Mouse (Mus musculus): ENCODE data around the gene Sec23b.
"Not testable (repeated sequence)": the region's sequence is repeated elsewhere in the genome, so short reads cannot be mapped to it uniquely, and the experiment has no call there.

Sec23b gene

GRCm38 (mm10) chr2:144555820-144556552, at the start of gene Sec23b:
Sec23b (plus strand) TSS chr2:144556229.
- DNase-seq (ENCODE audit: low read depth in 1 of 2, low spot score in 2 of 2): peak; percentile 86 to 93

- DNase-seq (ENCODE audit: low read depth in 1 of 2, low spot score in 2 of 2): no peak
These were observed 41.4 kb upstream of the Sec23b start for GRCm38 (mm10) chr2:144514619-144515018.

DNA sequence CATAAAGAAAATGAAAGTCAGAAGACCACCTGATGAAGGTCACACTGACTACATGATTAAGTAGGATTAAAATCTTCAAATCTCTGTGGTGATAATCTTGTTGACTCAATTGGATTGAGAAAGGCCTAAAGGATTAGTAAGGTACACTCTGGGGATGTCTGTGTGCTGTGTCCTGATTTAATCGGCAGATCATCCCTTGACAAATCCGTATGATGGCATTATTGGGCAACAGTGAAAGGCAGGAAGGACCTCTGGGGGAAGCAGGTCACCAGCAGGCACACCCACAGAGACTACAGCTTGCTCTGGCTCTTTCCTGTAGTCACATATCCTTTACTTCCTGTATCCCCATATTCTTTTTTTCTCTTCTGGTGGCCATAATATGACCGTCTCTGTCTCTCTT, 36.3 kb upstream of the Sec23b start:
- DNase-seq (ENCODE audit: low read depth in 1 of 2, low spot score in 2 of 2): no peak

DNA sequence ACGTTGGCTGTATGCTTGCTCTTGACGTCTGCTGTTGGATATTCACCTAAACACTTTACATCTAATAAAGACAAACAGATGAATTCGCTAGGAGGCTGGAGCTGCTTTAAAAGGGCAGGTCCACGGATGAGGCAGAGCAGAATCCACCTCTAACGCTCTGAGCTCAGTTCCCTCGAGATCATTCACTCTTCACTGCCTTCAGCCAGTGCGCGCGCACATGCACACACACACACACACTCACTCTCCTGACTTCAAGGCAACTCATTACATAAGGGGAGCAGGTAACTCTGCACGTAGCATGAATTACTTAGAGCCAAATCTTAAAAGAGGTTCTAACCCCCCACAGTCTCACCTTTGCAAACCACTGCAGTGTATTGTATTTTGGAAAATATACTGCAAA, 30.2 kb upstream of the Sec23b start:
- no peak for DNase-seq (ENCODE audit: low read depth in 1 of 2, low spot score in 2 of 2)

DNA sequence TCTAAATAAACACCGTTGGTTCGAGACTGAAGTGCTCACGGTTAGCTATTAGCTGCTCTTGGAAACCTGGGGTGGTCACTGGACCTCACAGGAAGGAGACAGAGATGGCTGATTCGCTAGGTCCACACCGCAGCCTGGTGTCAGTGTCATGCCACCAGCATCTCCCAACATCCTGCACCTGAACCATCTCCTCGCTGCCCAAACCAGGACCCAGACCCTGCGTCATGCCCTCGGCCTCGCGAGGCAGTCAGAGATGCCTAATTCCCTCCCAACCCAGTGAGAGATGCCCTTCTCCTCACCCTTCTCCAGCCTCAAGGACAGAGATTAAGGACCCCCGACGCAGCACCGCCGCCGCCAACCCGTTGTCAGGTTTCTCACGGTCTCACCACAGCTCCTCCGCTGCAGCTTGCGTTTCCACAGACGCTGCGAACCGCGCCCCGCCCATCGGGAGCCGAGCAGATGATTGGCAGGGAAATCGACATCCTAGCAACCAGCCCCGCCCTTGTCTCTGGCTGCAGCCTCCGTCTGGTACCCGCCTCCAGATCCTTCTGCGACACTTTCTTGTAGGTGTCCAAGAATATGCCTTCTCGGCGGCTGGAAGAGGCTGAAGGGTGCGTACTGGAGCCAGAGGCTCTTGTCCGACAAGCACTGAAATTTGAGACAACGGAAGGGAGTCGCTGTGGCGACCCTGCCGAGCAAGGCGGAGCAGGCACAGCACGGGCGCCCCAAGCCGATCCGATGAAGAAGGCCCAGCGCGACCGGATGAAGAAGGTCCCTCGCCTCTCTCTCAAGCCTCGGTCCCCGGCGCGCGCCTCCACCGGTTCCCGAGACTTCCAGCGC, 28.8 kb upstream of the Sec23b start, which contains the start of the genes Dzank1 and Polr3f:
Gene Dzank1 (minus strand): TSS at position 434 of the 840 bp plus-strand sequence.
Gene Polr3f (plus strand): TSS at position 738 of the 840 bp plus-strand sequence.
- peak; percentile 92 to 96 for DNase-seq (ENCODE audit: low read depth in 1 of 2, low spot score in 2 of 2)

DNA sequence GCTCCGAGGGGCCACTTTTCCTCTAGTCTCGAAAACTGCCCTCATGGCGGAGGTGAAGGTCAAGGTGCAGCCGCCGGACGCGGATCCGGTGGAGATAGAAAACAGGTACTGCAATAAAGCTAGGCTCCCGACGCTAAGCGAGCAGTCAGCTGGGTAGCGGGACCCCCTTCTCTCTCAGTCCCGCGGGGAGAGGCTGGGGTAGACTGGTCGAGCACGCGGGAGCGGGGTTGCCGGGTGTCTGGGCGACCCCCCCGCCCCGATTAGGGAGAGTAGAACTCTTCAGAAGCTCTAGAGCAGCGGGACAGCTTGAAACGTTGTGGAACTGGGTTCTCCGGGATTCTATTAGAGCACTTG, 28.2 kb upstream of the Sec23b start:
- no peak for DNase-seq (ENCODE audit: low read depth in 1 of 2, low spot score in 2 of 2)

GRCm38 (mm10) chr2:144537123-144537522, 18.9 kb upstream of the Sec23b start:
- DNase-seq (ENCODE audit: low read depth in 1 of 2, low spot score in 2 of 2): no peak

GRCm38 (mm10) chr2:144541246-144541645, 14.8 kb upstream of the Sec23b start:
- no peak for DNase-seq (ENCODE audit: low read depth in 1 of 2, low spot score in 2 of 2)

DNA sequence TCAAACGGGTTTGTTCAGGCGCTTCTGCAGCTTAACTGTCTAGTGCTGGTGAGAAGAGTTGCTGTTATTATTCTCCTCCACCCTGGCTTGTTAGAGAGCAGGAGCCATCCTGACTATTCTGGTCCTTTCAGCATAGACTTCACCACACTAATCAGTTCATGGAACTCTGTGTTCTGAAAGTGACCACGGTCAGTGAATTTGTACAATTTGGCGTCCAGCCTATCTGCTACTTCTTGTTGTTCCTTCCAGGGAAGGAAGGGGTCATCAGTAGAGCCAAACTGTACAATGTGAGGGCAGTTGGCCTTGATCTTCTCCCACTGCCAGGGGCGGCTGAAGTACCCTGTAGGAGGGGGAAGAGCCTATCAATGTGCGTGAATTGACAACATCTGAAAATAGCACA, 12.4 kb upstream of the Sec23b start:
- no peak for DNase-seq (ENCODE audit: low read depth in 1 of 2, low spot score in 2 of 2)

DNA sequence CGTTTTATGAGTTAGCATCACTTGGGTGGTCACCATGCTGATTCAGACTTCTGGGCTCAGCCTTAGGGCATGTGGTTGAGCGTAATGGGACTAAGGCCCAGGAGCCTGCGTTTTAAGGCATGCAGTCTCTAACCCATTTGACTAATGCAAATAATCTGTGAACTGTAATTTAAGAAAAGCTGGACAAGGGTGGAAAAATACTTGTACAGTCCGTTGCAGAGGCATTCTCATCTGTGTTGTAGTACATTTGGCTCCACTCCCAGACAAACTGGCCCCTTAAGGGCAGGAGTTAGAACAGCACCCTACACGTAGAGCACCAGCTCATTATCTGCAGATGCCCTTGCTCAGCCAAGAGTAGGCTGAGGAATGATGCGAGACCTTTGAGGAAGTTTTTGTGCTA, 11.4 kb upstream of the Sec23b start:
- no peak for DNase-seq (ENCODE audit: low read depth in 1 of 2, low spot score in 2 of 2)

GRCm38 (mm10) chr2:144545061-144545460, 11.0 kb upstream of the Sec23b start:
- no peak for DNase-seq (ENCODE audit: low read depth in 1 of 2, low spot score in 2 of 2)

GRCm38 (mm10) chr2:144545481-144545880, 10.5 kb upstream of the Sec23b start:
- no peak for DNase-seq (ENCODE audit: low read depth in 1 of 2, low spot score in 2 of 2)

DNA sequence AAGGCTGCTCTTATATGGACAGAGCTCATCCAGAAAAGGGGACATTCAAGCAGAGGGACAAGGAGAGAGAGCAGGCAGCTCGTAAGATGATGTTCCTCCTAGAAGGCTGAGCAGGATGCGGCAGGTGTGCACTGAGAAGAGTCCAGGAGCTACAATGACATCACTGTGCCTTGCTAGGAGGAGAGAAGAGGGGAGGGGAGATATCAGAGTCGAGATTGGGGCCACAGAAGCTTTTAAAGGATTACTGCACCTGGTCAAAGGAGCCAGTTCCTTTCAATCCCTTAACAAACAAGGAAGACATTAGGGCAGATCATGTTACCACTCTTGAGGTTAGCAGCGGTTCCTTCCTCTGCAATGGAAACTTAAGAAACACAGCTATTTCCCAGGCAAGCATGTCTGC, 8.5 kb upstream of the Sec23b start:
- DNase-seq (ENCODE audit: low read depth in 1 of 2, low spot score in 2 of 2): no peak

DNA sequence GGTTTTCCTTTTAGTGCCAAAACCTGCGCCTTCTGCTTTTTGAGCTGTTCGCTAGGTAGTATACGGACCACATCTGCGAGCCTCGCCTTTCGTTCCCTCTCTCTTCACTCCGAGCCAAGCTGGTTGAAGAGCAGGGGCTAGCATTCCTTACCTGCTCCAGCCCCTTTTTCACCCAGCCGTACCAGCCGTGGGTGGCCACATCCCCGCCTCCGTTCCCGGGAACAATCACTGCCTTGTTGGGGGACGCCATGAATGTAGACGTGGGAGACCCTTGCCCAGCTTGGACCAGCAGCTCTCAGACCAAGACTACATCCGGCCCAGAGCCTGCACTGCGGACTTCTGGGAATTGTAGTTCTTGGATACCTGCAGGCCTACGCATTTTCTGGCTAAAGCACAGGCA, 5.5 kb upstream of the Sec23b start, which contains the start of gene Rbbp9:
Gene Rbbp9 (minus strand): TSS at position 341 of the 400 bp plus-strand sequence.
- DNase-seq (ENCODE audit: low read depth in 1 of 2, low spot score in 2 of 2): no peak

- no peak for DNase-seq (ENCODE audit: low read depth in 1 of 2, low spot score in 2 of 2)
These were observed 2.1 kb upstream of the Sec23b start for GRCm38 (mm10) chr2:144553905-144554304.

DNA sequence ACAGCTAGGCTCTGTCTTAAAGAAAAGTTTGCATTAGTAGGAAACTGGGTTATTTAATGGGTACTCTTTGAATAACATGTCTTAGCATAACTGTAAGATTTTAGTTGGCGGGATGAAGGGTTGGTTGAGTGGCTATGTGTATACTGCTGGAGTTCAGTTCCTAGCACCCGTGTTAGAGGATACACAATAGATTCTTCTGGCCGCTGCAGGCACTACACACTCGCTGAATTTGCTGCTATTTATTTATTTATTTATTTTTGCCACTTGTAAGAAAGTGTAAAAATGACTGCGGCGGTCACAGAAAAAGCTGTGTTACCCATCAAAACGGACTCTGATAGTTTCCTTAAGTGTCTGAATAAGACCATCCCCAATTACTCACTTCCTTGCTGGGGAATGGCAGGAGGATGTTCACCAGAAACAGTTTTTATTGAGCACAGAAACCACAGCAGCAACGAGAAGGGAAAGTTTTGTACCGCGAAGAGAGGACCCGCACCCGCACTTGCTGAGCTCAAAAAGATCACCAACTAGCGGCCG, 676 bp upstream of the Sec23b start:
- no peak for DNase-seq (ENCODE audit: low read depth in 1 of 2, low spot score in 2 of 2)

DNA sequence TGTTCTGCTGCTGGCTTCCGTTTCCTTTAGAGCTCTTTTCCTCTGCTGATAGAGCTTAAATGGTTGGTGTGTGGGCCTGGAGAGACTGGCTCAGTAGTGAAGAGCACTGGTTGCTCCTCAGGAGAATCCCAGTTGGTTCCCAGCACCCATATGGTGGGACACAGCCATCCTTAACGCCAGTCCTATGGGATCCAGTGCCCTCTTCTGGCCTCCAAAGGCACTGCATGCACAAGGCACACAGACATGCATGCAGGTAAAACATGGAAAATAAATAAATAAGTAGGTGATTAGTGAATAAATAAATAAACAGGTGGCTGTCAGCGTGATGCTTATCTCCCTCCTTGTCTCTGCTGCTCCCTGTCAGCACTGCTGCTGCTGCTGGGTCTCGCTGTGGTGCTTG, 32.7 kb downstream of the Sec23b start:
- no peak for DNase-seq (ENCODE audit: low read depth in 1 of 2, low spot score in 2 of 2)

DNA sequence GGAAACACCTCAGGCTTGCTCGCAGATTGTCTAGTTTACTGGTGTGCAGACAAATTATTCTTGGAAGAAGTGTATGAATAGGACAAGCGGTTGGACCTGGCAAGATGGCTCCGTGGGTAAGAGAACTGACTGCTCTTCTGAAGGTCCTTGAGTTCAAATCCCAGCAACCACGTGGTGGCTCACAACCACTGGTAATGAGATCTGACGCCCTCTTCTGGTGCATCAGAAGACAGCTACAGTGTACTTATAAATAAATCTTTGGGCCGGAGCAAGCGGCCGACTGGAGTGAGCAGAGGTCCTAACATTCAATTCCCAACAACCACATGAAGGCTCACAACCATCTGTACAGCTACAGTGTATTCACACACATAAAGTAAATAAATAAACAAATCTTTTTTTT, 37.0 kb downstream of the Sec23b start:
- DNase-seq (ENCODE audit: low read depth in 1 of 2, low spot score in 2 of 2): not testable (repeated sequence)

DNA sequence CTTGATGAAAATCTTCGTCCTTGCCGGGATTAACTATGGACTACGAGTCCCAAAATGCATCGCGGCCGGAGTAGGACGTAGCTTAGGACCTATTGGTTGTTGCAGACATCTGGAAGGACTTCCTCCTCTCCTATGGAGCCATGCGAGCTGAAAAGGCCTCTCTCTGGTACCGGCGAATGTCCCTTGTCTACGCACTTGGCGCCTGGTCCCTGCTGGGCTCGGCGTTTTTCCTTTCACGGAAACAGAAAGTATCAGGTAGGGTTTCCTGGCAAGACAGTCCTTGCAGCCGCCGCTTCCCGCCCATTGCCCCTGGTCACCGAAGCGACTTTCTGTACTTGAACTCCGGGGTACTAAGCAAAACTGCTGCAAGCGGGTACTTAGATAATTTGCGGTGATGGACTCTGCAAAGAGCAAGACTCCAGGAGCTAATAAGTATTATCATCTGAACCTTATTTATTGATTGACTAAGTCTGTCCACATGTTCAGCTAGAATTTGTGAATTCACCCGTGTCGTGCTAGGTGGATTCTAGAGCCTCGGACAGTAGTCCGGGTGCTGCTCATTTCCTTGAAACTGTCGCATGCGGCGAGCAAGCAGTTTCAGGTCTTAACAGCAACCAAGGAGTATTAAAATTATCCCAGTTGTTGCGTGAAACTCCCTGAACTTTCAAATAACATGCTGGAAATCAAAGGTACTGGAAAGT, 38.1 kb downstream of the Sec23b start, which contains the start of gene Smim26:
Gene Smim26 (plus strand): TSS at position 104 of the 701 bp plus-strand sequence.
- peak; percentile 22 to 28 for DNase-seq (ENCODE audit: low read depth in 1 of 2, low spot score in 2 of 2)

- DNase-seq (ENCODE audit: low read depth in 1 of 2, low spot score in 2 of 2): no peak
These were observed 42.0 kb downstream of the Sec23b start for GRCm38 (mm10) chr2:144598006-144598405.

Measured in monocyte, adult 2 months (primary cell).